Mouse (Mus musculus): ENCODE measurements around the gene Map4. TPM values are rescaled to one million over a fixed set of nuclear protein-coding genes. Genes with fewer than 3 reads are reported as not detected.

Gene Map4
- 169 and 180 TPM in 2 replicates for polyA plus RNA-seq (2015; fragmentation: Nextera tagmentation; extraction: Ambion mirVana)

DNA sequence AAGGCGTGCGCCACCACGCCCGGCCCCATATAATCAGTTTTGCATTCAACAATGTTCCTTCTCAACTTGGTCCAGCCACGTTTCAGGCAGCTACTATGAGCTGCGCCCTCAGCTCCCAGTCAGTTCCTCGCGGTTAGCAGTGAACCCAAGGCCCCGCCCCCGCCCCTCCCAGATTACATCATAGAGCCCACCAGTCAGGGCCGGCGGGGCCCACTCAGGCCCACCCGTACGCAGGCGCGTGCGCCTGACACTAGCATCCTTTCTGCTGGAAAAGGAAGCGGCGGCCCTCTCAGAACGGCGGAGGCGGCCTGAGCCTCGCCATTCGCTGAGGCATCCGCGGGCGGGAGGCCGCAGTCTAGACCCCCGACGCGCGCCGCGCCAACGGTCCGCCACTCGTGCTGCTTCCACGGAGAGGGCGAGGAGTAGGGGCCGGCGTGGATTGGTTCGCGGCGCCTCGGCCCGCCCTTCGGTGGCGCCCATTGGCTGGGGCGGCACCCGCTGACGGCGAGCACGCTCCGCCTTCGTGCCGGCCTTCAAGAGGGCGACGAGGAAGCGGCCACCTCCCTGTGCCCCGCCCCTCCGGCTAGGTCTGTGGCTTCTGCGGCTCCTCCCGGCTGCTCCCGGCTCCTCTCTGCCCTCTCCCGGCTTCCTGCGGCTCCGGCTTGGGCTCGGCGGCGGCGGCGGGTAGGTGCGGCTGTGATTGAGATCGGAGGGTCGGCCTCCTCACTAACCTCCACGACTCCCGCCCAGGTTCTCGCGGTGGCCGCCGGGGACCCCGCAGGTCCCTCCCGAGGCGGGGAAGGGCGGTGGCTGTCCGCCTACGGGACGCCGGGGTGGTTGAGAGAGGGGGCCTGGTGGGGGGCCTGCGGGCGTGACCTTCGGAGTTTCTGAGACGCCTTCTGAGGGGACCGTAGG lies at the start of gene Map4:
TSS of gene Map4 (plus strand) at position 204 of the 915 bp plus-strand sequence.
- peak; percentile 98 for ATAC-seq (ENCODE audit: low FRiP score)
- no peaks in the 10 kb centered on the region for H3K27me3 ChIP-seq (replicated peaks)
- H3K9me3 ChIP-seq (replicated peaks), result no peaks in the 10 kb centered on the region
- peak within 1 kb of the TSS; percentile 84 for H3K4me3 ChIP-seq (replicated peaks)
- peak within 1 kb of the TSS; percentile 94 for H3K27ac ChIP-seq (replicated peaks)
- H3K4me1 ChIP-seq, result peaks cover 16% of the 10 kb centered on the region
- WGBS, result under 1% methylated on average over 93 of the region's 94 CpGs
- H3K9ac ChIP-seq (replicated peaks), result peak within 1 kb of the TSS; percentile 89
- peak within 1 kb of the TSS; percentile 82 for H3K4me2 ChIP-seq
- H3K36me3 ChIP-seq, result no peaks in the 10 kb centered on the region

DNA sequence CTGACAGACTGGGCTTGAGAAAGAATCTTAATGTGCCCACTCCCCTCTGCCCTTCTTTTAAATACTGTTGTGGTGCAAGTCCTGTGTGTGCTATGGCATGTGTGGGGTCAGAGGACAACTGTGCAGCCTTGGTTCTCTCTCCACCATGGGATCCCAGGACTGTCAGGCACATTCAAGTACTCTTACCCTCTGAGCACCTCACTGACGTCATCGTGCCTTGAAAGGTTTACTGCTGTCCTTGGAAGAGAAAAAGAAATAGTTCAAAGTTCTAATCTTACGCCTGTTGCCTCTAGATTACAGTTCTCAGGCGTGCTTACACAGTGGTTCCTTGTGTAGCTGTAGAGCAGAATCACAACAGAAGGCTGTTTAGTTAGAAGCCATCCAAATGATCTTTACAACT lies 45.0 kb upstream of the Map4 start:
- H3K9ac ChIP-seq (replicated peaks), result no peak overlapping the region
- H3K4me3 ChIP-seq (replicated peaks), result no peak overlapping the region
- 84% methylated on average over 4 of the region's 4 CpGs for WGBS
- no peak overlapping the region for H3K4me2 ChIP-seq
- H3K27ac ChIP-seq (replicated peaks), result no peak overlapping the region
- no peaks in the 10 kb centered on the region for H3K4me1 ChIP-seq
- no peak for ATAC-seq (ENCODE audit: low FRiP score)
- no peaks in the 10 kb centered on the region for H3K9me3 ChIP-seq (replicated peaks)
- H3K36me3 ChIP-seq, result peaks cover 89% of the 10 kb centered on the region
- no peaks in the 10 kb centered on the region for H3K27me3 ChIP-seq (replicated peaks)

DNA sequence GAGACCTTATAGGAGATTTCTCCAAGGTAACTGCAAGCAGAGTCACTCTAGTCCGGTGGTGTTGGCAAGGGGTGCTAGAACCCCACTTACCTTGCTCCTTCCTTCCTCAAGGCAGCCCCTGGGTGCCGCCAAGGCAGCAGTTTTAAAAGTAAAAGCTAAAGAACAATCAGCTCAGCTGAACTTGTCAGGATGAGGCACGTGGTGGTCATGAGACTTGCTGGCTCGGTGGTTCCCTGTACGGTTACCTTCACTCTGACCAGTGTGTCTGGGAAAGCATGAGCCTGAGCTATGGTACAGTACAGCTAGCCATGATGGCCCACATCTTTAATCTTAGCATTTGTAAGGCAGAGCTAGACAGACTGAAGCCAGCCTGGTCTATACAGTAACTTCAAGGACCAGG lies 43.9 kb upstream of the Map4 start:
- no peak overlapping the region for H3K27ac ChIP-seq (replicated peaks)
- H3K4me2 ChIP-seq, result no peak overlapping the region
- WGBS, result 90% methylated on average over 5 of the region's 5 CpGs
- ATAC-seq (ENCODE audit: low FRiP score), result no peak
- no peak overlapping the region for H3K9ac ChIP-seq (replicated peaks)
- no peaks in the 10 kb centered on the region for H3K27me3 ChIP-seq (replicated peaks)
- no peaks in the 10 kb centered on the region for H3K4me1 ChIP-seq
- H3K9me3 ChIP-seq (replicated peaks), result no peaks in the 10 kb centered on the region
- H3K4me3 ChIP-seq (replicated peaks), result no peak overlapping the region
- H3K36me3 ChIP-seq, result peaks cover 93% of the 10 kb centered on the region

DNA sequence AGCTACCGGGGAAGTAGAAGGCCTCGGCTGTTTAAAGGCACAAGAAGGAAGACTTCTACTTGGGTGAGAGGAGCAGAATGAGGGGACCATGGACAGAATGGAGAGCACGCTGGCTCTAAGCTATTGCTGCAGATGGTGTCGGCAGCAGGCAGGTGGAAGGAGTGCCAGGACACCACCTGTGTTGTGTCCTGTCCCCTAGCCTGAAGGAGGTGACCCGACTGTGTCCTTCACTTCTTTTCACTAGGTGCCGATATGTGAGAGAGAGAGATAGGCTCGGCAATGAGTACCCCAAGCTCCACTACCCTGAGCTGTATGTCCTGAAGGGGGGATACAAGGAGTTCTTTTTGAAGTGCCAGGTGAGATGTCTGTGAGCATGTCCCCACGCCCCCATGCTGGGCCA lies 39.8 kb upstream of the Map4 start:
- no peaks in the 10 kb centered on the region for H3K9me3 ChIP-seq (replicated peaks)
- H3K4me3 ChIP-seq (replicated peaks), result no peak overlapping the region
- no peak for ATAC-seq (ENCODE audit: low FRiP score)
- H3K4me1 ChIP-seq, result peaks cover 4% of the 10 kb centered on the region; the same call in 1 of the 2 replicates
- H3K4me2 ChIP-seq, result no peak overlapping the region
- 92% methylated on average over 8 of the region's 8 CpGs for WGBS
- H3K27ac ChIP-seq (replicated peaks), result no peak overlapping the region
- H3K36me3 ChIP-seq, result peaks cover 57% of the 10 kb centered on the region
- no peak overlapping the region for H3K9ac ChIP-seq (replicated peaks)
- no peaks in the 10 kb centered on the region for H3K27me3 ChIP-seq (replicated peaks)

DNA sequence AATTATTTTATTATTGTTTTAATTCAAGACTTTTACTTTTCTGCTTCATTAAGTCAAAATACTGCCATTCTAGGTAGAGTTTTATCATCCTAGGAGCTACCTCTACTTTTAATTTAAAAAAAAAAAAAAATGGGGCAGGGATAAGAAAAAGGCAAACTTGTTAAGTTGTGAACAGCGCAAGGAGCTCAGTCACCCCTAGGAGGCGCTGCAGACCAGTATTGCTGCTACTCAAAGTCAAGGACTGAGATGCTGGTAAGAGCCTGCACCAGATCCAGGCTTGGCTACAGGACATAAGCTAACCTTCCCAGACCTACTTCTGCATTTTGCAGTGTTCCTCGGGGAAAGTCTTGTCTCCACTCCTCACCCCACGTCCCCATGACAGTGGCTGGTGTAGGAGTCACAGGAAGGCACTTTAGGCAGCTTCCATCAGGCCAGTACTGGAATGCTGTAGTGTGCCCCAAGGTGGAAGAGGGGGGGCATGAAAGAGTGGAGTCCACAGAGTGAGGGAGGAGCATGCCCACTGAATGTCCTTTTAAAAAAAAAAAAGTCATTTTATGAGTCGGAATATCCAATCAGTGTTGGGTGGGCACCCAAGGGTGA lies 38.5 kb upstream of the Map4 start:
- no peak overlapping the region for H3K9ac ChIP-seq (replicated peaks)
- H3K9me3 ChIP-seq (replicated peaks), result no peaks in the 10 kb centered on the region
- 66% methylated on average over 5 of the region's 5 CpGs for WGBS
- no peak overlapping the region for H3K4me2 ChIP-seq
- H3K4me1 ChIP-seq, result peaks cover 4% of the 10 kb centered on the region; the same call in 1 of the 2 replicates
- ATAC-seq (ENCODE audit: low FRiP score), result no peak
- H3K4me3 ChIP-seq (replicated peaks), result no peak overlapping the region
- H3K27ac ChIP-seq (replicated peaks), result no peak overlapping the region
- no peaks in the 10 kb centered on the region for H3K27me3 ChIP-seq (replicated peaks)
- peaks cover 46% of the 10 kb centered on the region for H3K36me3 ChIP-seq

DNA sequence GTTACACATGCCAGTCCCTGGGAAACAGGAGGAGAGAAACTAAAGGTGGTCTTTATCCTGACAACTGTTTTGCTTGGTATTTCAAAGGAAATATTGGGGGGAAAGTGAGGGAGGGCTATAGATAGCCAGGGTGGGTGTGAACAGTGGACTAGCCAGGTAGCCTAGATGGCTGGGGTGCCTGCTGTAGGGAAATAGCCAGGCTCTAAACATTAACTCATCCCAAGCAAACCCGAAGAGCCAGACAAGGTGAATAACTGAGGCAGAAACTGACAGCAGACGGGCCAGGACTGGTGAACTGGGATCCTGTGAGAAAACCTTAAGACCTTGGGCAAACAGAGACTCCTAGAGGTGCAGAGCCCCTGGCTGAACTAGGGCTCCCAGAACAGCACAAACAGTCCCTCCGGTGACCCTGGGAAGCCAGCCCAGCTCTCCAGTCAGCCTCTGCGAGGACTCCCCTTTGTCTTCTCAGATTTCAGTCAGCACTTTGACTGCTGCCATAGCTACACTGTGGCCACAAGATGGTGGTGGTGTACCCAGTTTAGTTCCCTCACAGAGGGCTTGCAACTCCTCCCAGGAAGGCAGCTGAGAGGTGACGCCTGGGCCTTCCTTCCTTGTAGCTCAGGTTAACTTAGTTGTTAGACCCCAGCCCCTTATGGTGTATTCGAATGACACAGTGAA lies 36.7 kb upstream of the Map4 start:
- 36% methylated on average over 6 of the region's 6 CpGs for WGBS
- Histone ChIP-seq H3K4me1 (peaks cover 4% of the 10 kb centered on the region; the same call in 1 of the 2 replicates), H3K9me3 (replicated peaks) (no peaks in the 10 kb centered on the region), H3K9ac (replicated peaks) (no peak overlapping the region), H3K36me3 (peaks cover 30% of the 10 kb centered on the region), H3K4me2 (no peak overlapping the region), H3K27me3 (replicated peaks) (no peaks in the 10 kb centered on the region), H3K4me3 (replicated peaks) (no peak overlapping the region), H3K27ac (replicated peaks) (peak overlapping the region; percentile 60)
- peak; percentile 87 for ATAC-seq (ENCODE audit: low FRiP score)

DNA sequence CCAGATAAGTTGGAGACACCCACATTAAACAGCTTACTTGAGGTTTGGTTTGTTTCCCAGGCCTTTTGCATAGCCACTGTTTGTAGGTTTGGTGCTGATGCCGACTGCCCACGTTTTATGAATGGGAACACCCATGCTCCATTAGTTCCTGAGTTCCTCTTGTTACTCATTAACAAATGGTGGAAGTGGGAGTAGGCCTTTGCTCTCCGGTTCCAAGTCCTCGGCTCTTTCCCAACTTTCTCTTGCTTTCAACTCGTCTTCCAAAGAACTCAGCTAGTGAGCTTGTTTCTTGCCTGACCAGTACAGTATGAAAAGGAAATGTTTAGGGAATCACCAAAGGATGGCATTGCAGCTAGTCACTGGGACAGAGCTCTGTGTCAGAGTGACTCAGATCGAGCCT lies 35.7 kb upstream of the Map4 start:
- no peak overlapping the region for H3K27ac ChIP-seq (replicated peaks)
- ATAC-seq (ENCODE audit: low FRiP score), result no peak
- 56% methylated on average over 6 of the region's 6 CpGs for WGBS

DNA sequence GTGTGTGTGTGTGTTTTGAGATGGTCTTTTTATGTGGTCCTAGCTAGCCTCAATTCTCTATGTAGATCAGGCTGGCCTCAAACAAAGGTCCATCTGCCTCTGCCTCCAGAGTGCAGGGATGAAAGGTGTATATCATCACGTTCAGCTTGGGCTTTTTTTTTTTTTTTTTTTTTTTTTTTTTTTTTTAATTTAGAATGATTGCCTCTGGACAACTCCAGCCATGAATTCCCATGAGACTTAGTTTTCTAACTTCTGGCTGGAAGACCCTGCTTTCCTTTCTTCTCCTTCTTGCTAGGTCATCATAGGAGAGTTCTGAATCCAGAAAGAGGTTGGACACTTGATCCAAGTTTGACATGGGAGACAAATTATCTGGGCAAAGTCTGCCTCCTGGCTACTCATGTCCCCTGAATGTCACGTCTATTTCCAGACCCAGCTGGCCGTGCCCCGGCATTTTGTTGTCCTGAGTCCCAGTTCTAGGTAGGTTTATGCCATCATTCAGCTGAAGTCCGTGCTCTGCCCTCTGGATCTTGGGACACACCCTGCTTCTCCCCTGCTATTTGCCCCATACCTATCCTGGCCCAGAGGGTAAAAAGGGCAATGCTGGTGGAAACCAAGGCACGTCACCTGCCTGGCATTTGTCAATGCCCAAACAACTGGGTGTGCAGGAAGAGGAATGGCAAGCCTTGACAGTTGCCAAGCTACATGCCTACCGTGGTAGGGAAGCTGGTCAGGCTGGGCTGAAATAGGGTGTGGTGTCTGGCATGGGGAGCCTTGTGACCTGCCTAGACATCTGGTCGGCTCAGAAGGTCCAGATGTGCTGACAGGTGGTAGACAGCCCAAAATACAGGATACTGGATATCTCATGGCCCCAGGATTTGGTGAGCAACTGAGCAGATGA lies 34.8 kb upstream of the Map4 start:
- peaks cover 4% of the 10 kb centered on the region; the same call in 1 of the 2 replicates for H3K4me1 ChIP-seq
- no peak overlapping the region for H3K4me2 ChIP-seq
- H3K9ac ChIP-seq (replicated peaks), result no peak overlapping the region; the same call in 1 of the 2 replicates
- no peak overlapping the region for H3K4me3 ChIP-seq (replicated peaks)
- ATAC-seq (ENCODE audit: low FRiP score), result no peak
- 85% methylated on average over 8 of the region's 8 CpGs for WGBS
- no peak overlapping the region for H3K27ac ChIP-seq (replicated peaks)
- H3K36me3 ChIP-seq, result peaks cover 12% of the 10 kb centered on the region
- H3K9me3 ChIP-seq (replicated peaks), result no peaks in the 10 kb centered on the region
- H3K27me3 ChIP-seq (replicated peaks), result no peaks in the 10 kb centered on the region

More for the DNA sequence above, 35.7 kb upstream of the Map4 start:
- H3K4me2 ChIP-seq, result no peak overlapping the region
- H3K36me3 ChIP-seq, result peaks cover 20% of the 10 kb centered on the region
- H3K9me3 ChIP-seq (replicated peaks), result no peaks in the 10 kb centered on the region
- H3K4me1 ChIP-seq, result peaks cover 4% of the 10 kb centered on the region; the same call in 1 of the 2 replicates
- no peak overlapping the region for H3K9ac ChIP-seq (replicated peaks)
- H3K27me3 ChIP-seq (replicated peaks), result no peaks in the 10 kb centered on the region
- no peak overlapping the region for H3K4me3 ChIP-seq (replicated peaks)

DNA sequence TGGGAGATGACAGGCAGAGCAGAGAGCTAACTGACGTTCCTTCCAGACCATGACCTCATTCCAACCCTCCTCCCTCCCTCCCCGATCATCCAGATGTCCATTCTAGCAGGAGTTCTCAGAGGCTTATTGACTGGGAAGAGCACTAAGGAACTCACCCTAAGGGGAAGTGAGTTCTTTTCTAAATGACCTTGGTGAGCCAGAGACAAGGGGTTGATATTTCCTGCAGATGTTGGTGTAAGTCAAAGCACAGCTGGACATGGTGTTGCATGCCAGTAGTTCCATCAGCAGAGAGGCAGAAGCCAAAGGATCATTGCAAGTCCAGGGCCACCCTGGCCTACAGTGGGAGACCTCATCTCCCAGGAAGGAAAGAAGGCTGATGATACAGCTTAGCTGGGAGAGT lies 33.2 kb upstream of the Map4 start:
- Histone ChIP-seq H3K9ac (replicated peaks) (no peak overlapping the region), H3K27me3 (replicated peaks) (no peaks in the 10 kb centered on the region), H3K4me3 (replicated peaks) (no peak overlapping the region), H3K9me3 (replicated peaks) (no peaks in the 10 kb centered on the region), H3K4me1 (peaks cover 4% of the 10 kb centered on the region; the same call in 1 of the 2 replicates), H3K27ac (replicated peaks) (no peak overlapping the region), H3K4me2 (no peak overlapping the region), H3K36me3 (peaks cover 1% of the 10 kb centered on the region; the same call in 1 of the 2 replicates)
- no peak for ATAC-seq (ENCODE audit: low FRiP score)
- 59% methylated on average over 2 of the region's 2 CpGs for WGBS

DNA sequence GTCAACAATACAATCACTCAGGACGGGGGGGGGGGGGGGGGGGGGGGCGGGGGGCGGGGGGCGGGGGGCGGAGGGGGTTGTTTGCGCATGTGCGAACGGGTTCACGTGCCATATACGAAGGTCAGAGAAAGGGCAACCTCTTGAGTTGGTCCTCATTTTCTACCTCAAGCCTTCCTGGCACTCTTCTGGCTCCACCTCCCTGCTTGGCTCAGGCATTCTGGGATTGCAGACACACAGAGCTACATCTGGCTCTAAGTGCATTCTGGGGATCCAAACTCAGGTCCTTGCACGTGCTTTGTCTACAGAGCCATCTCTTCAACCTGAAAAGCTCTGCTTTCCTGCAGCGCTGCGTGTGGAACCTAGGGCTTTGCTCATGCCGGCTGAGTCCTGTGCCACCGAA lies 31.9 kb upstream of the Map4 start:
- H3K4me3 ChIP-seq (replicated peaks), result no peak overlapping the region
- H3K4me2 ChIP-seq, result no peak overlapping the region
- H3K27ac ChIP-seq (replicated peaks), result no peak overlapping the region
- H3K4me1 ChIP-seq, result peaks cover 3% of the 10 kb centered on the region; the same call in 1 of the 2 replicates
- ATAC-seq (ENCODE audit: low FRiP score), result no peak
- H3K27me3 ChIP-seq (replicated peaks), result no peaks in the 10 kb centered on the region
- no peaks in the 10 kb centered on the region for H3K36me3 ChIP-seq
- no peaks in the 10 kb centered on the region for H3K9me3 ChIP-seq (replicated peaks)
- WGBS, result 64% methylated on average over 10 of the region's 15 CpGs
- no peak overlapping the region for H3K9ac ChIP-seq (replicated peaks)

DNA sequence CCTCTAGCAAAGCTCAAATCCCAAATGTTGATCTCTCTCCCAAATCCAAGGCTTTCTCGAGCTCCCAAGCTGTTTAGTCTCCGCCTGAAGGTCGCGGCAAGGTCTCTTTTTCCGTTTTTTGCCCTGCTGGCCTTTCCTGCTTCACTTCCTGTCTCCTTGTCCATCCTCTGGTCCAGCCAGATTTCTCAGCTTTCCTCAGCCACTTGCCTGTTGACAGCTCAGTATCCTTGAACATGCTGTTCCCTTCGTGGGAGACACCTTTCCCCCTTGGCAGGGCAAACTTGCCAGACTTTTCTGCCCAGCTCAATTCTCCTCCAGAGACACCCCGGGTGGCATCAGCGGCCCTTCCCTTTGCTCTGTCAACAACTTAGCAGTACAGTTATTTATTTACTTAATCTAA lies 31.5 kb upstream of the Map4 start:
- H3K4me2 ChIP-seq, result no peak overlapping the region
- H3K27ac ChIP-seq (replicated peaks), result no peak overlapping the region
- H3K9ac ChIP-seq (replicated peaks), result no peak overlapping the region
- no peaks in the 10 kb centered on the region for H3K9me3 ChIP-seq (replicated peaks)
- WGBS, result 75% methylated on average over 8 of the region's 8 CpGs
- ATAC-seq (ENCODE audit: low FRiP score), result no peak
- H3K27me3 ChIP-seq (replicated peaks), result no peaks in the 10 kb centered on the region
- no peaks in the 10 kb centered on the region for H3K4me1 ChIP-seq
- no peak overlapping the region for H3K4me3 ChIP-seq (replicated peaks)
- no peaks in the 10 kb centered on the region for H3K36me3 ChIP-seq

All from neural tube, embryonic 15.5 days (tissue).